In the genomic region with DNA sequence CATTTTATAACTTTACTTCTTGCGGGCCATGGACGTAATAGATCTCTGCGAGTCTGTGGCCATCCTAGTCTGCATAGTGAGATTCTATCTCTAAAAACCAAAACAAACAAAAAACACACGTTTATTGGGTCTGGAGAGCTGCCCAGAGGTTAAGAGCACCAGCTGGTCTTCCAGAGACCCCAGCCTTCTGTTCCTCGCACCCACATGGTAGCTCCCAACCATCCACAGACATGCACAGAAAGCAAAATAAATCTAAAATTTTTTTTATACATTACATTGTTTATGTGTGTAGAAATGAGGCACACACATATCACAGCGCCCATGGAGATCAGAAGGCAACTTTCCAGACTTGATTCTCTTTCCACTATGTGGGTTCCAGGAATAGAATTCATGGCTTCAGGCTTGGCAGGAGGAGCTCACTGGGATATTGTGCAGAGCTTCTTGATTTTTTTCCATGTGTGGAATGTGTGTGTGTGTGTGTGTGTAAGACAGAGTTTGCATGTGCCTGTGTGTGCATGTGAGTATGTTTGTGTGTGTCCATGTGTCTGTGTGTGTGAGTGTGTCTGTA, we compare ENCODE assay signal across 9 mouse cellular contexts. TPM values are rescaled to one million over a fixed set of nuclear protein-coding genes. Genes with fewer than 3 reads are reported as not detected.
DNase-seq lines count a peak whose midpoint lies in the region; ATAC-seq and TF ChIP-seq lines count a peak whose summit lies in the region.
"Had no signal": no experiment of that assay in that cellular context is flagged by ENCODE, and none has a peak within 500 bp of the region (broad histone marks: within the 10 kb centered on the region; RNA-seq: fewer than 3 reads in every experiment).

No protein-coding gene starts in this region.

- no peaks in the 10 kb centered on the region for H3K36me3 ChIP-seq in erythroblast, embryonic 14.5 days (ENCODE audit: control insufficient read depth)
- H3K36me3 ChIP-seq in E14TG2a.4 (ENCODE audit: insufficient read depth, low read length) = no peaks in the 10 kb centered on the region
- no peaks in the 10 kb centered on the region for H3K36me3 ChIP-seq in forebrain, postnatal 0 days (ENCODE audit: insufficient read depth)
- H3K36me3 ChIP-seq in liver, embryonic 16.5 days (ENCODE audit: control insufficient read depth, insufficient read depth) = no peaks in the 10 kb centered on the region

- peak overlapping the region; percentile 76 for H3K4me2 ChIP-seq in forebrain, postnatal 0 days (ENCODE audit: low read depth)
- H3K4me2 ChIP-seq in liver, embryonic 16.5 days (ENCODE audit: low read depth, low read length) = peak overlapping the region; percentile 85; the same call in 1 of the 2 replicates

- 42% methylated on average over 6 of the region's 6 CpGs for WGBS in forebrain, postnatal 0 days
- 61% methylated on average over 6 of the region's 6 CpGs for WGBS in liver, embryonic 16.5 days (ENCODE audit: insufficient replicate concordance)

- TF ChIP-seq CTCF in E14TG2a.4 (conservative IDR thresholded peaks at IDR 0.05; ENCODE audit: low read length) = no peak
- no peak for TF ChIP-seq CTCF in forebrain, postnatal 0 days (IDR thresholded peaks at IDR 0.05; ENCODE audit: low read depth)

- peaks cover 43% of the 10 kb centered on the region for H3K27me3 ChIP-seq in erythroblast, embryonic 14.5 days (ENCODE audit: control insufficient read depth)
- H3K27me3 ChIP-seq in E14TG2a.4 (ENCODE audit: insufficient read depth, low read length) = no peaks in the 10 kb centered on the region
- no peaks in the 10 kb centered on the region for H3K27me3 ChIP-seq in forebrain, postnatal 0 days (ENCODE audit: insufficient read depth, low read length)
- H3K27me3 ChIP-seq in liver, embryonic 16.5 days (ENCODE audit: control insufficient read depth, insufficient read depth, low read depth, low read length) = peaks cover 36% of the 10 kb centered on the region

- peak overlapping the region; percentile 86 for H3K27ac ChIP-seq in forebrain, postnatal 0 days (ENCODE audit: low read depth, low read length)
- no peak overlapping the region for H3K27ac ChIP-seq in liver, embryonic 16.5 days (ENCODE audit: low read length)

- peaks cover 31% of the 10 kb centered on the region for H3K4me1 ChIP-seq in erythroblast, embryonic 14.5 days (ENCODE audit: control insufficient read depth)
- peaks cover 78% of the 10 kb centered on the region for H3K4me1 ChIP-seq in E14TG2a.4 (replicated peaks; ENCODE audit: low read depth, low read length)
- H3K4me1 ChIP-seq in forebrain, postnatal 0 days (ENCODE audit: insufficient read depth) = peaks cover 22% of the 10 kb centered on the region
- H3K4me1 ChIP-seq in liver, embryonic 16.5 days (ENCODE audit: control insufficient read depth, low read depth, low read length) = peaks cover 28% of the 10 kb centered on the region

- peak overlapping the region; percentile 77 for H3K9ac ChIP-seq in forebrain, postnatal 0 days
- H3K9ac ChIP-seq in liver, embryonic 16.5 days (ENCODE audit: low read depth, low read length) = no peak overlapping the region

- H3K4me3 ChIP-seq in erythroblast, embryonic 14.5 days (replicated peaks) = peak overlapping the region; percentile 59
- peak overlapping the region; percentile 96 for H3K4me3 ChIP-seq in E14TG2a.4 (replicated peaks; ENCODE audit: low read length)
- H3K4me3 ChIP-seq in forebrain, postnatal 0 days (ENCODE audit: low read depth, low read length) = peak overlapping the region; percentile 60
- peak overlapping the region; percentile 61; the same call in 1 of the 2 replicates for H3K4me3 ChIP-seq in liver, embryonic 16.5 days (ENCODE audit: low read depth, low read length)

- no peak for ATAC-seq in erythroblast, adult 5-6 weeks (replicated peaks; ENCODE audit: low FRiP score, poor library complexity, severe bottlenecking)
- ATAC-seq in forebrain, postnatal 0 days = no peak
- no peak for ATAC-seq in liver, embryonic 16.5 days (ENCODE audit: low read depth)

- peak; percentile 55 for DNase-seq in forebrain, postnatal 0 days
- no peak for DNase-seq in B cell, adult 2 months
- no peak for DNase-seq in thymus, postnatal 4 days
- no peak for DNase-seq in urinary bladder, adult 2 months (ENCODE audit: low spot score)

- no peaks in the 10 kb centered on the region for H3K9me3 ChIP-seq in erythroblast, embryonic 14.5 days (ENCODE audit: control insufficient read depth, low read length)
- no peaks in the 10 kb centered on the region for H3K9me3 ChIP-seq in E14TG2a.4 (ENCODE audit: low read length)
- H3K9me3 ChIP-seq in forebrain, postnatal 0 days (ENCODE audit: low read length) = no peaks in the 10 kb centered on the region
- H3K9me3 ChIP-seq in liver, embryonic 16.5 days (replicated peaks; ENCODE audit: control insufficient read depth, low read length) = no peaks in the 10 kb centered on the region

RNA-seq across cellular contexts. Expression of a gene that starts 0.7 kb away (rescaled TPM):
- polyA plus RNA-seq in erythroblast, embryonic 14.5 days (2012) = 0.01 TPM in 1 of 2 replicates, not detected in the other
- total RNA-seq in erythroblast, adult 5-6 weeks (2015; ENCODE audit: low replicate concordance) = not detected in 2 replicates
- 0.17 and 2.4 TPM in 2 replicates for total RNA-seq in erythroblast, adult 5-6 weeks (2017; ENCODE audit: low replicate concordance)
- 84.8 and 89.2 TPM in 2 replicates for total RNA-seq in forebrain, postnatal 0 days (2014; rRNA removed)
- 14.2 and 18.8 TPM in 2 replicates for polyA plus RNA-seq in forebrain, postnatal 0 days (2015; fragmentation: Nextera tagmentation; extraction: Ambion mirVana)
- polyA plus RNA-seq in liver, embryonic 16.5 days (2015; fragmentation: Nextera tagmentation; extraction: Ambion mirVana) = 0.15 and 0.20 TPM in 2 replicates
- 0.44 and 0.47 TPM in 2 replicates for polyA plus RNA-seq in urinary bladder, adult 2 months (2012; rRNA removed)

RNA-seq across cellular contexts. Expression of a gene that starts 3.8 kb away (rescaled TPM):
- polyA plus RNA-seq in erythroblast, embryonic 14.5 days (2012) = 1.5 TPM in 2 replicates
- 1.2 and 1.9 TPM in 2 replicates for total RNA-seq in erythroblast, adult 5-6 weeks (2015; ENCODE audit: low replicate concordance)
- total RNA-seq in erythroblast, adult 5-6 weeks (2017; ENCODE audit: low replicate concordance) = 0.43 and 1.4 TPM in 2 replicates
- 5.2 and 7.3 TPM in 2 replicates for total RNA-seq in forebrain, postnatal 0 days (2014; rRNA removed)
- polyA plus RNA-seq in forebrain, postnatal 0 days (2015; fragmentation: Nextera tagmentation; extraction: Ambion mirVana) = 2.8 and 4.4 TPM in 2 replicates
- 5.7 and 6.3 TPM in 2 replicates for polyA plus RNA-seq in liver, embryonic 16.5 days (2015; fragmentation: Nextera tagmentation; extraction: Ambion mirVana)
- polyA plus RNA-seq in urinary bladder, adult 2 months (2012; rRNA removed) = 14.9 and 17.1 TPM in 2 replicates

RNA-seq across cellular contexts. Expression of a gene that starts 16.8 kb away (rescaled TPM):
- 0.36 and 0.75 TPM in 2 replicates for polyA plus RNA-seq in erythroblast, embryonic 14.5 days (2012)
- total RNA-seq in erythroblast, adult 5-6 weeks (2015; ENCODE audit: low replicate concordance) = 8.5 TPM in 1 of 2 replicates, not detected in the other
- not detected in 2 replicates for total RNA-seq in erythroblast, adult 5-6 weeks (2017; ENCODE audit: low replicate concordance)
- 1.6 and 1.8 TPM in 2 replicates for total RNA-seq in forebrain, postnatal 0 days (2014; rRNA removed)
- 0.36 and 1.4 TPM in 2 replicates for polyA plus RNA-seq in forebrain, postnatal 0 days (2015; fragmentation: Nextera tagmentation; extraction: Ambion mirVana)
- polyA plus RNA-seq in liver, embryonic 16.5 days (2015; fragmentation: Nextera tagmentation; extraction: Ambion mirVana) = 1.6 and 2.2 TPM in 2 replicates
- polyA plus RNA-seq in urinary bladder, adult 2 months (2012; rRNA removed) = 7.7 and 11.7 TPM in 2 replicates

RNA-seq across cellular contexts. Expression of a gene that starts 29.3 kb away (rescaled TPM):
- 3.4 and 3.7 TPM in 2 replicates for polyA plus RNA-seq in erythroblast, embryonic 14.5 days (2012)
- total RNA-seq in erythroblast, adult 5-6 weeks (2015; ENCODE audit: low replicate concordance) = 6.1 and 16.5 TPM in 2 replicates
- 11.2 and 12.9 TPM in 2 replicates for total RNA-seq in erythroblast, adult 5-6 weeks (2017; ENCODE audit: low replicate concordance)
- 0.24 and 0.92 TPM in 2 replicates for total RNA-seq in forebrain, postnatal 0 days (2014; rRNA removed)
- polyA plus RNA-seq in forebrain, postnatal 0 days (2015; fragmentation: Nextera tagmentation; extraction: Ambion mirVana) = 0.44 and 0.49 TPM in 2 replicates
- polyA plus RNA-seq in liver, embryonic 16.5 days (2015; fragmentation: Nextera tagmentation; extraction: Ambion mirVana) = 4.9 and 5.5 TPM in 2 replicates
- polyA plus RNA-seq in urinary bladder, adult 2 months (2012; rRNA removed) = 4.8 and 7.4 TPM in 2 replicates

RNA-seq across cellular contexts. Expression of a gene that starts 53.3 kb away (rescaled TPM):
- polyA plus RNA-seq in erythroblast, embryonic 14.5 days (2012) = 14.2 and 14.6 TPM in 2 replicates
- total RNA-seq in erythroblast, adult 5-6 weeks (2015; ENCODE audit: low replicate concordance) = 20.2 and 26.5 TPM in 2 replicates
- total RNA-seq in erythroblast, adult 5-6 weeks (2017; ENCODE audit: low replicate concordance) = 44.8 and 52.8 TPM in 2 replicates
- 97.2 and 101 TPM in 2 replicates for total RNA-seq in forebrain, postnatal 0 days (2014; rRNA removed)
- 62.4 and 68.7 TPM in 2 replicates for polyA plus RNA-seq in forebrain, postnatal 0 days (2015; fragmentation: Nextera tagmentation; extraction: Ambion mirVana)
- polyA plus RNA-seq in liver, embryonic 16.5 days (2015; fragmentation: Nextera tagmentation; extraction: Ambion mirVana) = 21.1 and 24.5 TPM in 2 replicates
- polyA plus RNA-seq in urinary bladder, adult 2 months (2012; rRNA removed) = 4.5 and 5.3 TPM in 2 replicates
- polyA plus RNA-seq: C2C12 had no signal

Comparison
In these comparisons a context has a peak if more than half of its experiments do, and no peak if none do; other contexts are left out.
1. RNA of a gene that starts 0.7 kb away (polyA plus RNA-seq): 14.2 to 18.8 TPM in forebrain, postnatal 0 days; 0.44 to 0.47 TPM in urinary bladder, adult 2 months, 0.15 to 0.20 TPM in liver, embryonic 16.5 days and 0.01 TPM in erythroblast, embryonic 14.5 days; every median in the first group is over 10 times any median in the second.
2. Peak in every context shown above with its lines, with median percentiles within 50 percentile points of each other: H3K4me3 ChIP-seq.